In the genomic region with DNA sequence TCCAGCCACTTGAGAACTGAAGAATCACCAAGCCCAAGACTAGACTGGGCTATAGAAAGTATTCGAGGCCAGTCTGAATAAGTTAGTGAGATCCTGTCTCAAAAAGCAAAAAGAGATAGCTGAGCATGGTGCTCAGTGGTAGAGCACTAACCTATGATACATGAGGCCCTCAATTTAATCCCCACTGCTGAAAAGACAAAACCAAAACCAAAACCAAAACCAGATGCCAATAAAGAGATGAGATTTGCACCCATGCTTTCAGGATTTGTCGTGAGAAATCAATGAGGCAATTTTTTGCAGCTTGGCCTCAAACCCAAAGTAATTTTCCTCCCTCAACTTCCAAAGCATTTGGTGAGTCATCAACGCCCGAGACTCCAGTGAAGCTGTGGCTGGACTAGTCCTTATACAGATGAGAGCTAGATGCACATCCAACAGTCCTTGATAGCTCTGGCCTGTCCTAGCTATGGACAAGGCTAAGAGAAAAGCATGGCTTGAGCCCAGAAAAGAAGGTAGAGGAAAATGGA, we compare ENCODE assay signal across 16 mouse cellular contexts.
DNase-seq lines count a peak whose midpoint lies in the region; ATAC-seq and TF ChIP-seq lines count a peak whose summit lies in the region.
"Had no signal": no experiment of that assay in that cellular context is flagged by ENCODE, and none has a peak within 500 bp of the region (broad histone marks: within the 10 kb centered on the region; RNA-seq: fewer than 3 reads in every experiment).

No protein-coding gene starts in this region.

- TF ChIP-seq CTCF in stomach, postnatal 0 days (IDR thresholded peaks at IDR 0.05; ENCODE audit: low read depth): no peak

- H3K4me2 ChIP-seq in stomach, embryonic 15.5 days: no peak overlapping the region
- H3K4me2 ChIP-seq in stomach, postnatal 0 days (replicated peaks; ENCODE audit: low read depth): no peak overlapping the region
- no peak overlapping the region for H3K4me2 ChIP-seq in stomach, embryonic 16.5 days (ENCODE audit: low read depth, low read length)
- H3K4me2 ChIP-seq: midbrain, embryonic 11.5 days; neural tube, embryonic 15.5 days had no signal

- WGBS in stomach, embryonic 15.5 days: 80% methylated on average over 4 of the region's 4 CpGs
- 60% methylated on average over 4 of the region's 4 CpGs for WGBS in stomach, postnatal 0 days
- WGBS in stomach, embryonic 16.5 days: 75% methylated on average over 4 of the region's 4 CpGs

- H3K36me3 ChIP-seq in stomach, embryonic 15.5 days: no peaks in the 10 kb centered on the region
- no peaks in the 10 kb centered on the region for H3K36me3 ChIP-seq in stomach, postnatal 0 days (ENCODE audit: control insufficient read depth, insufficient read depth, low read length)
- H3K36me3 ChIP-seq in stomach, embryonic 16.5 days (ENCODE audit: control insufficient read depth, insufficient read depth, low read length): no peaks in the 10 kb centered on the region
- H3K36me3 ChIP-seq: neural tube, embryonic 15.5 days had no signal

- H3K4me1 ChIP-seq in stomach, embryonic 15.5 days: peaks cover 10% of the 10 kb centered on the region; the same call in 1 of the 2 replicates
- no peaks in the 10 kb centered on the region for H3K4me1 ChIP-seq in stomach, postnatal 0 days (replicated peaks; ENCODE audit: control insufficient read depth, insufficient read depth)
- peaks cover 20% of the 10 kb centered on the region for H3K4me1 ChIP-seq in stomach, embryonic 16.5 days (ENCODE audit: control insufficient read depth, insufficient read depth, low read length)

- peak; percentile 88 for DNase-seq in heart, adult 11 months
- no peak for DNase-seq in heart, adult 8-10 months (ENCODE audit: low spot score)
- no peak for DNase-seq in stomach, postnatal 0 days (ENCODE audit: low spot score)
- no peak for DNase-seq in embryo, embryonic 9.5 days (ENCODE audit: extremely low spot score)
- no peak for DNase-seq in kidney, postnatal 4 days
- DNase-seq: cerebellum, postnatal 14 days; heart, postnatal 10 days; kidney, postnatal 10 days; layer of hippocampus, adult 9-11 months had no signal

- 0 out of 2 replicates have a peak, but pooled peaks have one; percentile 20 for ATAC-seq in stomach, embryonic 15.5 days (ENCODE audit: insufficient read depth, low FRiP score, low read depth)
- ATAC-seq in stomach, postnatal 0 days (ENCODE audit: low FRiP score, low TSS enrichment): no peak
- ATAC-seq in inflammation-experienced regulatory T-cells, adult 6 months: peak; percentile 41
- ATAC-seq in stomach, embryonic 16.5 days (ENCODE audit: insufficient read depth, low FRiP score): no peak
- ATAC-seq: hindbrain, postnatal 0 days had no signal

- TF ChIP-seq EP300 in stomach, postnatal 0 days (optimal IDR thresholded peaks at IDR 0.05): no peak

- H3K9me3 ChIP-seq in stomach, embryonic 15.5 days: no peaks in the 10 kb centered on the region
- no peaks in the 10 kb centered on the region for H3K9me3 ChIP-seq in stomach, postnatal 0 days (ENCODE audit: control insufficient read depth, low read length)
- H3K9me3 ChIP-seq in stomach, embryonic 16.5 days (replicated peaks; ENCODE audit: control insufficient read depth, low read length): no peaks in the 10 kb centered on the region
- H3K9me3 ChIP-seq: neural tube, embryonic 15.5 days had no signal

- H3K4me3 ChIP-seq in stomach, embryonic 15.5 days (replicated peaks): no peak overlapping the region
- H3K4me3 ChIP-seq in stomach, postnatal 0 days (ENCODE audit: low read depth, low read length): no peak overlapping the region
- H3K4me3 ChIP-seq in stomach, embryonic 16.5 days (replicated peaks; ENCODE audit: low read length): no peak overlapping the region
- H3K4me3 ChIP-seq: erythroblast, embryonic 14.5 days; neural tube, embryonic 15.5 days had no signal

- H3K27me3 ChIP-seq in stomach, embryonic 15.5 days (replicated peaks): no peaks in the 10 kb centered on the region
- no peaks in the 10 kb centered on the region for H3K27me3 ChIP-seq in stomach, postnatal 0 days (ENCODE audit: control insufficient read depth, insufficient read depth, low read length)
- no peaks in the 10 kb centered on the region for H3K27me3 ChIP-seq in stomach, embryonic 16.5 days (ENCODE audit: control insufficient read depth, insufficient read depth, low read length)
- H3K27me3 ChIP-seq: neural tube, embryonic 15.5 days had no signal

- H3K27ac ChIP-seq in stomach, embryonic 15.5 days: no peak overlapping the region
- no peak overlapping the region for H3K27ac ChIP-seq in stomach, postnatal 0 days (replicated peaks)
- 0 out of 2 replicates have a peak overlapping the region, but pooled peaks have one; percentile 24 for H3K27ac ChIP-seq in stomach, embryonic 16.5 days (ENCODE audit: low read length)
- H3K27ac ChIP-seq: hindbrain, postnatal 0 days; neural tube, embryonic 15.5 days had no signal

- no peak overlapping the region for H3K9ac ChIP-seq in stomach, embryonic 15.5 days
- no peak overlapping the region for H3K9ac ChIP-seq in stomach, postnatal 0 days (ENCODE audit: low read length)
- H3K9ac ChIP-seq in stomach, embryonic 16.5 days (ENCODE audit: low read length): no peak overlapping the region
- H3K9ac ChIP-seq: neural tube, embryonic 15.5 days had no signal

Comparison
In these comparisons a context has a peak if more than half of its experiments do, and no peak if none do; other contexts are left out.
1. ATAC-seq: peak in stomach, embryonic 15.5 days (single experiment) and inflammation-experienced regulatory T-cells, adult 6 months (single experiment); none in stomach, postnatal 0 days (single experiment) and stomach, embryonic 16.5 days (single experiment).